Mouse (Mus musculus): ENCODE measurements around the gene Unc13d. TPM values are rescaled to one million over a fixed set of nuclear protein-coding genes. Genes with fewer than 3 reads are reported as not detected.

Unc13d gene
- polyA plus RNA-seq, 1 experiment from 2014 or later, result 0.80 TPM

- Histone ChIP-seq H3K36me3 (ENCODE audit: control insufficient read depth, insufficient read depth, low read length) (peaks cover 11% of the 10 kb centered on the region), H3K27ac (ENCODE audit: low read depth, low read length) (no peak overlapping the region), H3K4me1 (ENCODE audit: control insufficient read depth, insufficient read depth, low read depth, low read length) (no peaks in the 10 kb centered on the region), H3K4me3 (ENCODE audit: low read length) (no peak overlapping the region), H3K9me3 (ENCODE audit: control insufficient read depth, low read length) (no peaks in the 10 kb centered on the region), H3K9ac (ENCODE audit: low read depth, low read length) (no peak overlapping the region), H3K4me2 (ENCODE audit: low read length) (no peak overlapping the region), H3K27me3 (replicated peaks; ENCODE audit: control insufficient read depth, insufficient read depth, low read length) (no peaks in the 10 kb centered on the region)
- 96% methylated on average over 1 of the region's 1 CpGs for WGBS
- no peak for ATAC-seq
These were observed 34.5 kb downstream of the Unc13d start for GRCm38 (mm10) chr11:116043286-116043685.

- H3K9me3 ChIP-seq (ENCODE audit: control insufficient read depth, low read length), result no peaks in the 10 kb centered on the region
- WGBS, result 93% methylated on average over 5 of the region's 5 CpGs
These were observed 35.2 kb downstream of the Unc13d start for GRCm38 (mm10) chr11:116042372-116043138.

DNA sequence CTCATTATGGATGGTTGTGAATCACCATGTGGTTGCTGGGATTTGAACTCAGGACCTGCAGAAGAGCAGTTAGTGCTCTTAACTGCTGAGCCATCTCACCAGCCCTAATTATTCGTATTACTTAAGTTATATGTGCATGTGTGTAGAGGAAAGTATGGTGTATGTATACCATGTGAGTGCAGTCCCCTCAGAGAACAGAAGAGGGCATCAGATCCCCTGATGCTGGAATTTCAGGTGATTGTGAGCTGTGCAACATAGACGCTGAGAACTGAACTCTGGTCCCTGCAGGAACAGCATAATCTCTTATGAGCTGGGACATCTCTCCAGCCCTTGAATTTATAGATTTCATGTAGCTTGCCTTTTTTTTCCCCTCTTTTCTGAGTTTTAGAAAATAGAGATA, 35.9 kb downstream of the Unc13d start:
- Histone ChIP-seq H3K27me3 (replicated peaks; ENCODE audit: control insufficient read depth, insufficient read depth, low read length) (no peaks in the 10 kb centered on the region), H3K27ac (ENCODE audit: low read depth, low read length) (no peak overlapping the region), H3K9ac (ENCODE audit: low read depth, low read length) (no peak overlapping the region), H3K4me3 (ENCODE audit: low read length) (no peak overlapping the region), H3K36me3 (ENCODE audit: control insufficient read depth, insufficient read depth, low read length) (peaks cover 7% of the 10 kb centered on the region; the same call in 1 of the 2 replicates), H3K4me1 (ENCODE audit: control insufficient read depth, insufficient read depth, low read depth, low read length) (no peaks in the 10 kb centered on the region), H3K9me3 (ENCODE audit: control insufficient read depth, low read length) (no peaks in the 10 kb centered on the region), H3K4me2 (ENCODE audit: low read length) (no peak overlapping the region)
- no peak for ATAC-seq
- 100% methylated on average over 2 of the region's 2 CpGs for WGBS

More at GRCm38 (mm10) chr11:116042372-116043138, 35.2 kb downstream of the Unc13d start:
- Histone ChIP-seq H3K36me3 (ENCODE audit: control insufficient read depth, insufficient read depth, low read length) (peaks cover 9% of the 10 kb centered on the region; the same call in 1 of the 2 replicates), H3K4me3 (ENCODE audit: low read length) (no peak overlapping the region), H3K9ac (ENCODE audit: low read depth, low read length) (no peak overlapping the region), H3K4me1 (ENCODE audit: control insufficient read depth, insufficient read depth, low read depth, low read length) (no peaks in the 10 kb centered on the region), H3K4me2 (ENCODE audit: low read length) (no peak overlapping the region), H3K27me3 (replicated peaks; ENCODE audit: control insufficient read depth, insufficient read depth, low read length) (no peaks in the 10 kb centered on the region), H3K27ac (ENCODE audit: low read depth, low read length) (no peak overlapping the region)
- no peak for ATAC-seq

DNA sequence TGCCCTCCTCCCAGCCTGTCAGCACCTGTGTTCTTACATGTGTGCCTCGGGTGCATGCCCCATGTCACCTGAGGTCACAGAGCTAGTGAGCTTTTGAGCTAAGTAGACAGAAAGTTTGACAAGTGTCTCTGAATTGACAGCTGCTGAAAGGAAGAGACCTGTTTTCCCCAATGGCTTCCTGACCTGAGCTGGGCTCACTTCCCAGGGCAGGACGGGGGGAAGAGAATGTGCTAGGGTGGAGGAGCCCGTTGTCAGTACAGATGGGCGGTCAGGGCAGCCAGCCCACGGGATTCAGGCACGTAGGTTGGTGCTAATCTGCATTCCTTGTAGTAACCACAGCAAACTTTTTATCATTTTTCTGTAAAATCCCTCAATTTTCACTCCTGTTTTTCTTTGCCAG, 37.2 kb downstream of the Unc13d start:
- no peak for ATAC-seq
- Histone ChIP-seq H3K4me1 (ENCODE audit: control insufficient read depth, insufficient read depth, low read depth, low read length) (no peaks in the 10 kb centered on the region), H3K27ac (ENCODE audit: low read depth, low read length) (no peak overlapping the region), H3K9me3 (ENCODE audit: control insufficient read depth, low read length) (no peaks in the 10 kb centered on the region), H3K9ac (ENCODE audit: low read depth, low read length) (no peak overlapping the region), H3K27me3 (replicated peaks; ENCODE audit: control insufficient read depth, insufficient read depth, low read length) (no peaks in the 10 kb centered on the region), H3K4me3 (ENCODE audit: low read length) (no peak overlapping the region), H3K4me2 (ENCODE audit: low read length) (no peak overlapping the region), H3K36me3 (ENCODE audit: control insufficient read depth, insufficient read depth, low read length) (peaks cover 7% of the 10 kb centered on the region; the same call in 1 of the 2 replicates)
- 89% methylated on average over 6 of the region's 6 CpGs for WGBS

GRCm38 (mm10) chr11:116037826-116038225, 39.9 kb downstream of the Unc13d start:
- H3K9ac ChIP-seq (ENCODE audit: low read depth, low read length), result no peak overlapping the region
- peaks cover 7% of the 10 kb centered on the region; the same call in 1 of the 2 replicates for H3K36me3 ChIP-seq (ENCODE audit: control insufficient read depth, insufficient read depth, low read length)
- H3K4me1 ChIP-seq (ENCODE audit: control insufficient read depth, insufficient read depth, low read depth, low read length), result peaks cover 1% of the 10 kb centered on the region; the same call in 1 of the 2 replicates
- no peak overlapping the region for H3K27ac ChIP-seq (ENCODE audit: low read depth, low read length)
- H3K4me3 ChIP-seq (ENCODE audit: low read length), result no peak overlapping the region
- no peak for ATAC-seq
- H3K9me3 ChIP-seq (ENCODE audit: control insufficient read depth, low read length), result no peaks in the 10 kb centered on the region
- WGBS, result 93% methylated on average over 9 of the region's 9 CpGs
- H3K4me2 ChIP-seq (ENCODE audit: low read length), result no peak overlapping the region
- H3K27me3 ChIP-seq (replicated peaks; ENCODE audit: control insufficient read depth, insufficient read depth, low read length), result no peaks in the 10 kb centered on the region

- ATAC-seq, result no peak
- peaks cover 7% of the 10 kb centered on the region for H3K4me1 ChIP-seq (ENCODE audit: control insufficient read depth, insufficient read depth, low read depth, low read length)
- WGBS, result 90% methylated on average over 3 of the region's 3 CpGs
These were observed 41.1 kb downstream of the Unc13d start for GRCm38 (mm10) chr11:116036671-116037070.

DNA sequence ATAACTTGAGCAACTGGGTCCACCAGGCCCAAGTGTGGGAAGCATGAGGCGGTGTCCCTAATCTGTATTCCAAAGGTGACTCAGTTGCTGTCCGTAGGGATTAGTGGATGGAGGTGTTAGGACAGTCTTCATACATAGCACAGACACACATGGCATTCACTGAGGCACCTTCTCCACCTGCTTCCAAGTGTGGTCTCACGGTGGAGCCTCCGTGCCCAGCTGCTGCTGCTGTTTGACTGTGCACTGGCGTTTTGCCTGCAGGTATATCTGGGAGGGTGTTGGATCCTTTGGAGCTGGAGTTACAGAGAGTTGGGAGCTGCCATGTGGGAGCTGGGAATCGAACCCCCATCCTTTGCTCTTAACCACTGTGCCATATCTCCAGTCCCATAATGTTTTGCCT, 43.2 kb downstream of the Unc13d start:
- H3K9ac ChIP-seq (ENCODE audit: low read depth, low read length), result no peak overlapping the region
- no peak overlapping the region for H3K4me3 ChIP-seq (ENCODE audit: low read length)
- H3K36me3 ChIP-seq (ENCODE audit: control insufficient read depth, insufficient read depth, low read length), result no peaks in the 10 kb centered on the region
- 95% methylated on average over 6 of the region's 6 CpGs for WGBS
- no peak overlapping the region for H3K4me2 ChIP-seq (ENCODE audit: low read length)
- H3K27ac ChIP-seq (ENCODE audit: low read depth, low read length), result no peak overlapping the region
- no peaks in the 10 kb centered on the region for H3K9me3 ChIP-seq (ENCODE audit: control insufficient read depth, low read length)
- H3K4me1 ChIP-seq (ENCODE audit: control insufficient read depth, insufficient read depth, low read depth, low read length), result peaks cover 13% of the 10 kb centered on the region
- no peaks in the 10 kb centered on the region for H3K27me3 ChIP-seq (replicated peaks; ENCODE audit: control insufficient read depth, insufficient read depth, low read length)
- no peak for ATAC-seq

More at GRCm38 (mm10) chr11:116036671-116037070, 41.1 kb downstream of the Unc13d start:
- peaks cover 4% of the 10 kb centered on the region; the same call in 1 of the 2 replicates for H3K36me3 ChIP-seq (ENCODE audit: control insufficient read depth, insufficient read depth, low read length)
- no peak overlapping the region for H3K9ac ChIP-seq (ENCODE audit: low read depth, low read length)
- no peak overlapping the region for H3K4me2 ChIP-seq (ENCODE audit: low read length)
- H3K27ac ChIP-seq (ENCODE audit: low read depth, low read length), result no peak overlapping the region
- H3K9me3 ChIP-seq (ENCODE audit: control insufficient read depth, low read length), result no peaks in the 10 kb centered on the region
- H3K4me3 ChIP-seq (ENCODE audit: low read length), result no peak overlapping the region
- H3K27me3 ChIP-seq (replicated peaks; ENCODE audit: control insufficient read depth, insufficient read depth, low read length), result no peaks in the 10 kb centered on the region

DNA sequence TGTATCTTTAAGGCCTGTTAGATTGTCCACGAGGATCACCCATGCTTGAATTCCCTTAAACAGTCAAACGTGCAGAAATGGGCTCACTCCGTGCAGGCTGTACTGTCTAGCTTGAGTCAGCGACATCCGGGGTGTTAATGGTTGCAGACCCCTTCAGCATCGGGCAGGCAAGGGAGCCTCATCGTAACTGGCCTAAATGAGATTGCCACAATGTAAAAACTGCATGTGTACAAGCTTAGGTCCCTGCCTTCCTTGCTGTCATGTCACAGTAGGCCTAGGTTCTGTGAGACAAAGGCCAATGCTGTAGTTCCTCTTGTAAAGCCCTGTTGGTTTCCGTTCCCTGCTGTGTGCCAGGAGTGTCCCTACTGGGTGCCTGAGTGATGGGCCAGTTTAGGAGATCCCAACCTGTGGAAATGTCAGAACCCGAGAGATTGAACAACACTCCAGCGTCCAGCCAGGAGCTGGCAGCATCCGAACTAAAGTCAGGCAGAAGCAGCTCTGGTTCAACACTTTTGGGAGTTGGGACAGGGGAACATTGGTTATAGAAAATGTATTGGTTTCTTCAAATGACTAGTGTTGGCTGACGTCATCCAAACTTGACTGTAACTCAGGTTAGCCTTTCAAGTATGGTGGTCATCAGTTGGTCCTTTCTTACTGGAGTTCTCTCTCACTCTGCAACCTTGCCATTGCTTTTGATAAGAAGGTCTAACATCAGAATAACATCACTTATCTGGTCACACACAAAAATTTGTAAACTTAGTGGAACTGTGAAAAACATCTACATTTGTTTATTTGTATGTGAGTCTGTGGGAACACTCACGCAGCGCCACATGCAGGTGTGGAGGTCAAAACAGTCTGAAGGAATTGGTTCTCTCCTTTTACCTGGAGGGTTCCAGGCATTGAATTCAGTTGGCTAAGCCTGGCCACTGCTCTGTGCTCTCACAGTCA, 46.6 kb downstream of the Unc13d start:
- Histone ChIP-seq H3K4me1 (ENCODE audit: control insufficient read depth, insufficient read depth, low read depth, low read length) (peaks cover 13% of the 10 kb centered on the region), H3K36me3 (ENCODE audit: control insufficient read depth, insufficient read depth, low read length) (no peaks in the 10 kb centered on the region), H3K4me3 (ENCODE audit: low read length) (peak overlapping the region; percentile 66), H3K9ac (ENCODE audit: low read depth, low read length) (peak overlapping the region; percentile 96), H3K4me2 (ENCODE audit: low read length) (peak overlapping the region; percentile 78), H3K27ac (ENCODE audit: low read depth, low read length) (peak overlapping the region; percentile 99), H3K9me3 (ENCODE audit: control insufficient read depth, low read length) (no peaks in the 10 kb centered on the region), H3K27me3 (replicated peaks; ENCODE audit: control insufficient read depth, insufficient read depth, low read length) (no peaks in the 10 kb centered on the region)
- ATAC-seq, result peak; percentile 35
- WGBS, result 22% methylated on average over 14 of the region's 14 CpGs

Data from hindbrain, embryonic 16.5 days (tissue).